Mouse (Mus musculus): Measurements from ENCODE around the gene Grb14. TPM values are rescaled to one million over a fixed set of nuclear protein-coding genes. Genes with fewer than 3 reads are reported as not detected.

The Grb14 gene
- total and polyA plus RNA-seq, 3 experiments, result not detected

- no peaks in the 10 kb centered on the region for H3K4me1 ChIP-seq (ENCODE audit: control insufficient read depth in 1 of 2, insufficient read depth in 2 of 2, low read length in 2 of 2)
- H3K27me3 ChIP-seq (ENCODE audit: control insufficient read depth in 1 of 2, insufficient read depth in 2 of 2, low read length in 2 of 2), result no peaks in the 10 kb centered on the region
- no peaks in the 10 kb centered on the region for H3K9me3 ChIP-seq (replicated peaks; ENCODE audit: insufficient read depth, low read length)
- H3K4me3 ChIP-seq (ENCODE audit: control insufficient read depth in 1 of 2, insufficient read depth in 1 of 2, low read depth in 2 of 2, low read length in 2 of 2), result no peak overlapping the region
- no peaks in the 10 kb centered on the region for H3K79me2 ChIP-seq (ENCODE audit: control insufficient read depth, insufficient read depth, low read length, poor library complexity)
- H3K36me3 ChIP-seq (ENCODE audit: control insufficient read depth in 1 of 2, insufficient read depth in 2 of 2, low read length in 2 of 2), result no peaks in the 10 kb centered on the region
- no peak for DNase-seq (ENCODE audit: low read depth, low spot score)
- no peak overlapping the region for H3K9ac ChIP-seq (ENCODE audit: control insufficient read depth, low read depth, low read length, poor library complexity, severe bottlenecking)
- H3K27ac ChIP-seq (ENCODE audit: control insufficient read depth, low read depth, low read length), result no peak overlapping the region
- TF ChIP-seq GABPA (IDR thresholded peaks at IDR 0.05; ENCODE audit: low read depth, low read length), result no peak
- TF ChIP-seq JUND (IDR thresholded peaks at IDR 0.05; ENCODE audit: low read depth, low read length), result no peak
- TF ChIP-seq ZMIZ1 (IDR thresholded peaks at IDR 0.05; ENCODE audit: low read depth, low read length), result no peak
- no peak for TF ChIP-seq CHD1 (IDR thresholded peaks at IDR 0.05; ENCODE audit: low read depth, low read length)
- no peak for TF ChIP-seq MAFK (IDR thresholded peaks at IDR 0.05; ENCODE audit: borderline replicate concordance, low read depth, low read length)
- TF ChIP-seq ZKSCAN1 (IDR thresholded peaks at IDR 0.05; ENCODE audit: low read depth, low read length), result no peak
- no peak for TF ChIP-seq RAD21 (IDR thresholded peaks at IDR 0.05; ENCODE audit: low read depth, low read length)
Observed at GRCm38 (mm10) chr2:64987782-64988181, 37.0 kb downstream of the Grb14 start.

GRCm38 (mm10) chr2:64975546-64975945 lies 49.2 kb downstream of the Grb14 start:
- Histone ChIP-seq H3K9me3 (replicated peaks; ENCODE audit: insufficient read depth, low read length) (no peaks in the 10 kb centered on the region), H3K27me3 (ENCODE audit: control insufficient read depth in 1 of 2, insufficient read depth in 2 of 2, low read length in 2 of 2) (no peaks in the 10 kb centered on the region; a peak in 1 of 4 replicates), H3K36me3 (ENCODE audit: control insufficient read depth in 1 of 2, insufficient read depth in 2 of 2, low read length in 2 of 2) (no peaks in the 10 kb centered on the region), H3K9ac (ENCODE audit: control insufficient read depth, low read depth, low read length, poor library complexity, severe bottlenecking) (no peak overlapping the region), H3K4me3 (ENCODE audit: control insufficient read depth in 1 of 2, insufficient read depth in 1 of 2, low read depth in 2 of 2, low read length in 2 of 2) (no peak overlapping the region), H3K27ac (ENCODE audit: control insufficient read depth, low read depth, low read length) (no peak overlapping the region), H3K4me1 (ENCODE audit: control insufficient read depth in 1 of 2, insufficient read depth in 2 of 2, low read length in 2 of 2) (no peaks in the 10 kb centered on the region), H3K79me2 (ENCODE audit: control insufficient read depth, insufficient read depth, low read length, poor library complexity) (no peaks in the 10 kb centered on the region)
- TF ChIP-seq GATA1 (IDR thresholded peaks at IDR 0.05; ENCODE audit: low read depth, low read length) (no peak), MYB (IDR thresholded peaks at IDR 0.05; ENCODE audit: low read depth, low read length) (no peak), KAT2A (conservative IDR thresholded peaks at IDR 0.05; ENCODE audit: low read depth, low read length) (no peak), TAL1 (IDR thresholded peaks at IDR 0.05; ENCODE audit: low read length) (no peak), BHLHE40 (IDR thresholded peaks at IDR 0.05; ENCODE audit: borderline replicate concordance, low read depth, low read length) (no peak), USF2 (IDR thresholded peaks at IDR 0.05; ENCODE audit: borderline replicate concordance in 1 of 2, insufficient read depth in 1 of 2, low read depth in 1 of 2, low read length in 2 of 2) (no peak), MXI1 (IDR thresholded peaks at IDR 0.05; ENCODE audit: low read depth, low read length) (no peak), EP300 (IDR thresholded peaks at IDR 0.05; ENCODE audit: low read depth in 1 of 2, low read length in 2 of 2) (no peak), POLR2A (IDR thresholded peaks at IDR 0.05; ENCODE audit: control insufficient read depth in 1 of 2, insufficient read depth in 1 of 2, low read depth in 1 of 2, low read length in 2 of 2, poor library complexity in 1 of 2) (no peak), USF1 (IDR thresholded peaks at IDR 0.05; ENCODE audit: low read depth, low read length) (no peak), RAD21 (IDR thresholded peaks at IDR 0.05; ENCODE audit: low read depth, low read length) (no peak), MYC (IDR thresholded peaks at IDR 0.05; ENCODE audit: low read depth, low read length) (no peak), JUND (IDR thresholded peaks at IDR 0.05; ENCODE audit: low read depth, low read length) (no peak), GABPA (IDR thresholded peaks at IDR 0.05; ENCODE audit: low read depth, low read length) (no peak)
- no peak for DNase-seq (ENCODE audit: low read depth, low spot score)

Measured in MEL (cell line).